Mouse (Mus musculus): Measurements from ENCODE around the gene Haus7.

DNA sequence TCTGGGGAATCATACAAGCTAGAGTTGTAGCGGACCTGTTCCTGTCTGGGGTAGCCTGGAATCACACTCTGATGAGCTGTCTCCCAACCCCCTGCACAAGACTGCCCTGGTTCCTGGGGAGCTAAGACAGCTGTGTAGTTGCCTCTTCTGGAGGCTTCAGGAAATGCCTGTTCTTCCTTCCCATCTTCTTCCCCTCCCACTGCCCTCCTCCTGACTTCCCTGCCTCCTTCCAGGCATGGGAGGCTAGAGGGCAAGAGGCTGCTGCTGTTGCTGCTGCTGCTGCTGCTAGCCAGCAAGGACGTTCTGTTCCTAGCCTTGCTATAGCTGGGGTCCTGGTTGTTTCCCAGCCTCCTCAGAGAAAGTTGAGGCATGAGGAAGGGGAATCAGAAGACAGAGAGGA is 21.5 kb upstream of the Haus7 start:
- TF ChIP-seq EP300 (IDR thresholded peaks at IDR 0.05; ENCODE audit: low read depth) (no peak), CTCF (IDR thresholded peaks at IDR 0.05; ENCODE audit: low read depth) (no peak)
